Mouse (Mus musculus) G1E (cell line): ENCODE data around the gene Sdc1.

Source experiments
- CTCF ChIP-seq: IDR thresholded peaks from 2 replicates; pipeline ENCODE4 v1.5.1; 2012; ENCODE audit warnings: low read depth, low read length, inconsistent platforms, mixed read lengths
- POLR2AphosphoS5 ChIP-seq: IDR thresholded peaks from 2 replicates; pipeline ENCODE4 v1.6.1; 2012; ENCODE audit warnings: low read depth, low read length, inconsistent platforms; ENCODE audit not compliant: insufficient replicate concordance
- TAL1 ChIP-seq: conservative IDR thresholded peaks from 2 replicates; pipeline ENCODE4 v1.6.1; 2012; ENCODE audit warnings: low read depth, low read length, inconsistent platforms, mixed read lengths

- no peak for TF ChIP-seq CTCF
- TF ChIP-seq POLR2AphosphoS5: no peak
- TF ChIP-seq TAL1: no peak
These were observed 5.1 kb downstream of the Sdc1 start for GRCm38 (mm10) chr12:8776206-8776605.
